Mouse (Mus musculus) kidney, postnatal 0 days (tissue): ENCODE measurements at regions not wholly inside any gene's neighbourhood (a gene's known extent, or its start where the extent isn't known, plus 50 kb on each side); places are given as distances from the start of the nearest gene placed in this dataset.

ENCODE experiments used
- ATAC-seq: fragments of 200-750 bp; cut with Nextera tagmentation; replicated peaks from 2 replicates; pipeline ENCODE4 v1.8.0; 2017; ENCODE audit warnings: low read depth, moderate number of reproducible peaks, moderate TSS enrichment, moderate library complexity; ENCODE audit not compliant: low FRiP score
- DNase-seq: peaks from one replicate; pipeline ENCODE4 v3.0.0-alpha.2; 2016; ENCODE audit warnings: low spot score
- H3K27ac ChIP-seq: fragments of 300-500 bp; sonication (generic); 2 replicates; pipeline ENCODE4 v1.5.1; 2014; ENCODE audit warnings: mild to moderate bottlenecking
- H3K27me3 ChIP-seq: fragments of 300-500 bp; sonication (generic); 2 replicates; pipeline ENCODE4 v1.6.1; 2014; ENCODE audit warnings: low read length, mixed read lengths; ENCODE audit not compliant: insufficient read depth
- H3K36me3 ChIP-seq: fragments of 300-500 bp; sonication (generic); 2 replicates; pipeline ENCODE4 v1.6.1; 2014; ENCODE audit warnings: low read length, mixed read lengths; ENCODE audit not compliant: insufficient read depth
- H3K4me1 ChIP-seq: fragments of 300-500 bp; sonication (generic); replicated peaks from 2 replicates; pipeline ENCODE4 v1.6.1; 2014; ENCODE audit warnings: antibody characterized with exemption, low read length, mixed read lengths; ENCODE audit not compliant: insufficient read depth
- H3K4me2 ChIP-seq: fragments of 300-500 bp; sonication (generic); 2 replicates; pipeline ENCODE4 v1.6.1; 2014; ENCODE audit warnings: mild to moderate bottlenecking, low read length, moderate library complexity, mixed read lengths
- H3K4me3 ChIP-seq: fragments of 300-500 bp; sonication (generic); replicated peaks from 2 replicates; pipeline ENCODE4 v1.5.1; 2014; ENCODE audit warnings: low read depth, low read length
- H3K9ac ChIP-seq: fragments of 300-500 bp; sonication (generic); 2 replicates; pipeline ENCODE4 v1.6.1; 2014; ENCODE audit warnings: low read depth, low read length
- H3K9me3 ChIP-seq: fragments of 300-500 bp; sonication (generic); replicated peaks from 2 replicates; pipeline ENCODE4 v1.6.1; 2016; ENCODE audit warnings: low read length, inconsistent platforms, mixed read lengths
- CTCF ChIP-seq: IDR thresholded peaks from 2 replicates; pipeline ENCODE4 v1.5.1; 2016; ENCODE audit warnings: antibody characterized with exemption, low read depth, mild to moderate bottlenecking, moderate library complexity
- whole genome bisulfite sequencing: fragments of 180-500 bp; shearing (Covaris S2); extraction: QIAGEN DNeasy Blood & Tissue Kit; methylation state at CpG from one replicate; pipeline ENCODE4 v1.1.7; 2014; 5-methylcytosine and 5-hydroxymethylcytosine counted together

- Histone ChIP-seq H3K4me3 (no peak overlapping the region), H3K4me2 (no peak overlapping the region), H3K36me3 (no peaks in the 10 kb centered on the region), H3K9me3 (no peaks in the 10 kb centered on the region), H3K27ac (no peak overlapping the region), H3K4me1 (no peaks in the 10 kb centered on the region), H3K27me3 (no peaks in the 10 kb centered on the region), H3K9ac (no peak overlapping the region)
- ATAC-seq (no peak), DNase-seq (no peak)
- TF ChIP-seq CTCF, result peak; percentile 47; the same call in 1 of the 2 replicates
These were observed 650.3 kb downstream of the Utrn start for GRCm38 (mm10) chr10:12218879-12219278.

- WGBS, result 75% methylated on average over 1 of the region's 1 CpGs
- no peaks in the 10 kb centered on the region for H3K27me3 ChIP-seq
These were observed 635.0 kb downstream of the Utrn start for GRCm38 (mm10) chr10:12234141-12234540.

GRCm38 (mm10) chr10:12248853-12249252 is 620.3 kb downstream of the Utrn start:
- WGBS, result 61% methylated on average over 3 of the region's 3 CpGs
- H3K36me3 ChIP-seq, result no peaks in the 10 kb centered on the region
- no peak for ATAC-seq
- no peaks in the 10 kb centered on the region for H3K27me3 ChIP-seq
- H3K4me3 ChIP-seq, result no peak overlapping the region
- no peaks in the 10 kb centered on the region for H3K9me3 ChIP-seq
- no peak overlapping the region for H3K9ac ChIP-seq
- no peak for TF ChIP-seq CTCF
- H3K4me2 ChIP-seq, result no peak overlapping the region
- H3K27ac ChIP-seq, result no peak overlapping the region
- DNase-seq, result peak; percentile 10
- H3K4me1 ChIP-seq, result no peaks in the 10 kb centered on the region

More at GRCm38 (mm10) chr10:12234141-12234540, 635.0 kb downstream of the Utrn start:
- H3K9me3 ChIP-seq, result no peaks in the 10 kb centered on the region
- no peaks in the 10 kb centered on the region for H3K4me1 ChIP-seq
- ATAC-seq, result no peak
- H3K9ac ChIP-seq, result no peak overlapping the region
- no peak overlapping the region for H3K4me2 ChIP-seq
- H3K4me3 ChIP-seq, result no peak overlapping the region
- DNase-seq, result no peak
- H3K36me3 ChIP-seq, result no peaks in the 10 kb centered on the region
- TF ChIP-seq CTCF, result no peak
- no peak overlapping the region for H3K27ac ChIP-seq

GRCm38 (mm10) chr10:12253274-12253673 is 615.9 kb downstream of the Utrn start:
- no peak for TF ChIP-seq CTCF
- no peak overlapping the region for H3K4me3 ChIP-seq
- no peaks in the 10 kb centered on the region for H3K36me3 ChIP-seq
- 79% methylated on average over 3 of the region's 3 CpGs for WGBS
- DNase-seq, result no peak
- H3K4me2 ChIP-seq, result no peak overlapping the region
- H3K4me1 ChIP-seq, result no peaks in the 10 kb centered on the region
- ATAC-seq, result no peak
- H3K9me3 ChIP-seq, result no peaks in the 10 kb centered on the region
- no peak overlapping the region for H3K27ac ChIP-seq
- no peaks in the 10 kb centered on the region for H3K27me3 ChIP-seq
- H3K9ac ChIP-seq, result no peak overlapping the region

GRCm38 (mm10) chr10:12285679-12286078 is 583.5 kb downstream of the Utrn start:
- Histone ChIP-seq H3K36me3 (no peaks in the 10 kb centered on the region), H3K27me3 (no peaks in the 10 kb centered on the region), H3K9me3 (no peaks in the 10 kb centered on the region), H3K9ac (no peak overlapping the region), H3K4me2 (no peak overlapping the region), H3K4me3 (no peak overlapping the region), H3K27ac (no peak overlapping the region), H3K4me1 (no peaks in the 10 kb centered on the region)
- ATAC-seq, result no peak
- DNase-seq, result no peak
- no peak for TF ChIP-seq CTCF
- 91% methylated on average over 3 of the region's 3 CpGs for WGBS

- no peak for DNase-seq
- WGBS, result 71% methylated on average over 2 of the region's 2 CpGs
- H3K4me1 ChIP-seq, result no peaks in the 10 kb centered on the region
- no peaks in the 10 kb centered on the region for H3K9me3 ChIP-seq
- no peaks in the 10 kb centered on the region for H3K27me3 ChIP-seq
- H3K4me3 ChIP-seq, result no peak overlapping the region
- no peak for TF ChIP-seq CTCF
- H3K27ac ChIP-seq, result no peak overlapping the region
- no peak overlapping the region for H3K9ac ChIP-seq
- ATAC-seq, result no peak
- H3K36me3 ChIP-seq, result no peaks in the 10 kb centered on the region
- H3K4me2 ChIP-seq, result no peak overlapping the region
These were observed 570.3 kb downstream of the Utrn start for GRCm38 (mm10) chr10:12298887-12299286.

GRCm38 (mm10) chr10:12302396-12302795 is 566.8 kb downstream of the Utrn start:
- ATAC-seq (no peak), DNase-seq (no peak)
- no peak overlapping the region for H3K4me3 ChIP-seq
- H3K4me1 ChIP-seq, result no peaks in the 10 kb centered on the region
- H3K4me2 ChIP-seq, result no peak overlapping the region
- no peak overlapping the region for H3K27ac ChIP-seq
- H3K9ac ChIP-seq, result no peak overlapping the region
- no peaks in the 10 kb centered on the region for H3K36me3 ChIP-seq
- H3K9me3 ChIP-seq, result no peaks in the 10 kb centered on the region
- H3K27me3 ChIP-seq, result no peaks in the 10 kb centered on the region
- 86% methylated on average over 4 of the region's 4 CpGs for WGBS
- no peak for TF ChIP-seq CTCF
